Mouse (Mus musculus) small intestine, adult 2 months (tissue): ENCODE results near the gene Nlrc3.

Experiments used
- CTCF ChIP-seq: fragments of 200-500 bp; IDR thresholded peaks from 2 replicates; pipeline ENCODE4 v1.5.1; 2012; ENCODE audit warnings: low read depth, mild to moderate bottlenecking, control low read depth, inconsistent platforms, low read length, moderate library complexity, mixed read lengths; ENCODE audit not compliant: insufficient replicate concordance, insufficient read length; ENCODE audit errors: extremely low read depth
- POLR2A ChIP-seq: fragments of 200-500 bp; IDR thresholded peaks from 2 replicates; pipeline ENCODE4 v1.6.1; 2012; ENCODE audit warnings: low read depth, mild to moderate bottlenecking, control low read depth, inconsistent platforms, low read length, moderate library complexity

DNA sequence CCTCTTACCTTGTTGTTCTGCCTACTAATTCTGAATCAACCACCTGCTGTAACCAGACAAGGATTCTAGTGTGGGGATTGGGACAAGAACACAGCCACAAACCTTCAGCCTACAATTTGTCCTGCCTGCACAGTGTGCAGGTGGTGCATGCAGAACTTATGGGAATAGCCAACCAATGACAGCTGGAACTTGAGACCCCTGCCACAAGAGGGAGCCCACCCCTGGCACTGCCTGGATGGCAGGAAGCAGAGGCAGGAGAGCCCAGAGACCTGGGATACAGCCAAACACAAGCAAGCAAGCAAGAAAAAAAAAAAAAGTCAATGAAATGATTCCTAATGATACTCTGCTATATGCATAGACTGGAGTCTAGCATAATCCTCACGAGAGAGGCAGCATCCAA is 44.8 kb upstream of the Nlrc3 start:
- no peak for TF ChIP-seq CTCF
- no peak for TF ChIP-seq POLR2A
